Mouse (Mus musculus) cerebellum, adult 18-20 months (tissue): Measurements from ENCODE around the gene Slc16a1.
"Not testable (repeated sequence)": the region's sequence is repeated elsewhere in the genome, so short reads cannot be mapped to it uniquely, and the experiment has no call there.

Experiments used
- DNase-seq, 2 experiments: peaks; one replicate each; pipeline ENCODE4 v3.0.0; 2021

Gene Slc16a1

GRCm38 (mm10) chr3:104639749-104640368 is 1.4 kb downstream of the Slc16a1 start:
- DNase-seq: no peak

- no peak for DNase-seq
Measured at GRCm38 (mm10) chr3:104640855-104641254, 2.4 kb downstream of the Slc16a1 start.

- DNase-seq: no peak
Measured at GRCm38 (mm10) chr3:104641313-104641712, 2.8 kb downstream of the Slc16a1 start.

DNA sequence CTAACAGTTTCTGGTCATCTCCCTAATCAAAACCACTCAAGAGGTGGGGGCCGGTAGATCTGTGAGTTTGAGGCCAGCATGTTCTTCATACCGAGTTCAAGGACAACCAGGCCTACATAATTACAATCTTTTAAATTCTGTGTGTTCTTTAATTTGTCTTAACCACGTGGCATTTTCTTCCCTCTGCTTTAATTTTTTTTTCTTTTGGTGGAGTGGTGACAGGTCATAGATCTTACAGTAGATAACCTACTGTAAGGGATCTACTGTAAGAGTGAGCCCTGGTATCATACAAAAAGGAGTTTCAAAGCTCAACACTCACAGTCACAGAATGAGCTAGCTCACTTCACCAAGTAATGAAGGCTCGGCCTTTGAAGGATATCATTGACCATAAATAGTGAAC is 4.6 kb downstream of the Slc16a1 start:
- DNase-seq: no peak

DNA sequence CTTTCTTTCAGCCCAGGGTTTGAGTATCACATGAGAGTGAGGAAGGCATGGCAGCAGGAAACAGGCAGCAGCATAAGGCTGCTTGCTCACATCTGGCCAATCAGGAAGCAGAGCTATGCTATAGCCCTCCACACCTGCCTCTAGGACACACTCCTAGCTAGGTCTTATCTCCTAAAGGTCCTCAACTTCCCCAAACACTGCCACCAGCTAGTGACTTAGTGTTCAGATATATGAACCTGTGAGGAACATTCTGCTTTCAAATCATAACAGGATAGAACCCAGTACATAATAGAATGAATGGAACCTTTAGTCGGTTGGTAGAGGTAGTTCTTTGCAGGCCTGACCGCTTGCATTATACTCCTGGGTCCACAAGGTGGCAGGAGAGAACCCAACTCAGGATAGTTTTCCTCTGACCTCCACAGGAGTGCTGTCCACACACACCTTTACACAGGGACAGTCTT is 5.4 kb downstream of the Slc16a1 start:
- peak; percentile 82 for DNase-seq

DNA sequence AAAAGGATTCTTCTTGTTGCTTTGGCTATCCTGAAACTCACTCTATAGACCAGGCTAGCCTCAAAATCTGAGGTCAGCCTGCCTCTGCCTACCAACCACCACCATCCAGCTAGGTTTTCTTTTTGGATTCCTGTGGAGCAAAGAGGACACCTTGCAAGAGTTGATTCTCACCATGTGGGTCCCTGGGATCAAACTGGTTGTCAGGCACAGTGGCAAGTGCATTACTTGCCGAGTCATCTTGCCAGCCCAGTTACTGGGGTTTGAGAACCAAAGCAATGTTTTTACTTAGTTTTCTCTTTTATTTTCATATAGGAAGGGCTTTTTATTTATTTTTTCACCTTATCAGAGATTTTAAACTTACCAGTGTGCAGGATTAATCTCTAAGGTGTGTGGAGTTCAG is 5.9 kb downstream of the Slc16a1 start:
- DNase-seq: no peak

- DNase-seq: no peak
Measured at GRCm38 (mm10) chr3:104654219-104654618, 15.8 kb downstream of the Slc16a1 start.

DNA sequence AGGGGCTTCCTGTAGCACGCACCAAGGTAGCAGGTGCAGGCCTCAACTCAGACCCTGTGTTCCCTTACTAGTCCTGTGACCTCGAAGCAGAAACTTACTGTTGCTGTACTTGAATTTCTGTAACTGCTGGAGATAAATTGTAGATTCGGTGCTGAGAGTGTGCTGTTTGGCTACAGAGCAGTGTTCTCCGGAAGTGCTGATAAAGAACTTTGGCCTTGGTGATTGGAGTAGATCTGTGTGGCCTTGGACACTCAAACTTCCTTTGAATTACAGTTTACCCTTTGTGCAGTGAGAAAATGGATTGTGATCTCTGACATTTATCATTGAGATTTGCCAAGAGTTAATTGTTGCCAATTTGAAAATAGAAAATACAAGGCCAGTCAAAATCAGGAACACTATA is 16.5 kb downstream of the Slc16a1 start:
- DNase-seq: no peak

GRCm38 (mm10) chr3:104658706-104659105 is 20.2 kb downstream of the Slc16a1 start:
- DNase-seq: no peak

DNA sequence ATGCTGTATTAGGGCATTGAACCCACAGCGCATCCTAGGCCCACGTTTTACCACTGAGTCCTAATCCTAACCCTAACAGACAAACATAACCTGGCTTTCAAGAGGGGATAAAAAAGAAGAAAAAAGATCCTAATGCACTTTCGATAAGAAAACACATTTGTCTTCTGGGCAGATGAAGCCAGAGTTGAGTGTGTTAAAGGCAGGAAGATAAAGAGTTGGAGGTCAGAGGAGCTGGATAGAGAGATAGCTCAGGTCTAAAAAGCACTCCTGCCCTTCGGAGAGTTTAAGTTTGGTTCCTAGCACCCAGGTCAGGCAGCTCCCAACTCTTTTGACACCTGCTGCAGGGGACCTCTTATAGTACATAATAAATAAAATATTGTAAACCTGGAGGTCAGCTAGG is 21.3 kb downstream of the Slc16a1 start:
- DNase-seq: no peak

GRCm38 (mm10) chr3:104660522-104660921 is 22.1 kb downstream of the Slc16a1 start:
- peak in 1 of 2 experiments; percentile 25 for DNase-seq

DNA sequence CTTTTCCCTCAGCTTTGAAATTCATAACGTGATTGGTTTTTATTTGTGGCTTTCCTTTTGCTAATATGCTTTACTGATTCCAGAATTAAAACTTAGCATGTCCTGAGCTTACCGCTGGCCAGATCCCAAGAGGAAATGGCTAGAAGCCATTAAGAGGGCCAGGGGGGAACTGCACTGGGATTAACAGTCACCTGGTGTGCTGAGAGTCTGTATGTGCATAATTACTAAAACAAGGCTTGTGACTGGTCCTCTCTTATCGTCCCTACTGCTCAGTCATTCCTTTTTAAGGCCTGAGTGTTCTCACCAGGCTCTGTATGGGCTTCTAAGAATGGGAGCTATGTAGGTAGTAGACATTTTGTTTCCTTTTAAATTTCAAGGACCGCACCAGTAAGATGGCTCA is 23.5 kb downstream of the Slc16a1 start:
- peak in 1 of 2 experiments; percentile 31 for DNase-seq

GRCm38 (mm10) chr3:104662926-104663325 is 24.5 kb downstream of the Slc16a1 start:
- DNase-seq: no peak

GRCm38 (mm10) chr3:104666950-104667349 is 28.5 kb downstream of the Slc16a1 start:
- DNase-seq: no peak

GRCm38 (mm10) chr3:104667451-104667850 is 29.0 kb downstream of the Slc16a1 start:
- DNase-seq: no peak

DNA sequence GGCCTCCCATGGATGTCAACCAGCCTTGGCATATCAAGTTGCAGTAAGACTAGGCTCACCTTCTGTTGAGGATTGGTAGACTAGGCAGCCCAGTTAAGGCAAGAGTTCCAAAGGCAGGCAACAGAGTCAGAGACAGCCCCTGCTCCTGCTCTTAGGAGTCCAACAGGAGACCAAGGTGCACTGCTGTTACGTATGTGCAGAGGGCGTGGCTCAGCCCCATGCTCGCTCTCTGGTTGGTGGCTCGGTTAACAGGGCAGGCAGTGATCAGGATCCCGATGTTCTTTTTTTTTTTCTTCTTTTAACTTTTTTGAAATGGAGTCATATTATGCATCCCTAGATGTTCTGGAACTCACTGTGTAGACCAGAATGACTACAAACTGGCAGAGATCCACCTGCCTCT is 30.5 kb downstream of the Slc16a1 start:
- DNase-seq: no peak

DNA sequence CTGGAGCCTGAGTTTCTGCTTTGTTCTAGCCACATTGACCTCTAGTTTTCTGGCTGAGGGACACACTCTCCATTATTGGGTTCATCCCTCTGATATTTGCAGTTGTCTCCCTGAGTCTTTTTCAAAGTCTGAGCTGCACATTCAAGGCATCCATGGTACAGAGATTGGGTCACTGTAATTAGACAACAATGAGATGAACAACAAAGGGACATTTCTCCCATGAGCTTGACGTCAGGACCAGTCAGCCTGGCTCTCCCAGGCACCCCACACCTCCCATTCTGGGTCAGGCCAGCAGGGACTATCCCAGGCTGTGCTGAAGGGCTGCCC is 31.4 kb downstream of the Slc16a1 start:
- no peak for DNase-seq

- DNase-seq: not testable (repeated sequence)
Measured at GRCm38 (mm10) chr3:104670183-104671020, 31.9 kb downstream of the Slc16a1 start.

- no peak for DNase-seq
Measured at GRCm38 (mm10) chr3:104671543-104671942, 33.1 kb downstream of the Slc16a1 start.

DNA sequence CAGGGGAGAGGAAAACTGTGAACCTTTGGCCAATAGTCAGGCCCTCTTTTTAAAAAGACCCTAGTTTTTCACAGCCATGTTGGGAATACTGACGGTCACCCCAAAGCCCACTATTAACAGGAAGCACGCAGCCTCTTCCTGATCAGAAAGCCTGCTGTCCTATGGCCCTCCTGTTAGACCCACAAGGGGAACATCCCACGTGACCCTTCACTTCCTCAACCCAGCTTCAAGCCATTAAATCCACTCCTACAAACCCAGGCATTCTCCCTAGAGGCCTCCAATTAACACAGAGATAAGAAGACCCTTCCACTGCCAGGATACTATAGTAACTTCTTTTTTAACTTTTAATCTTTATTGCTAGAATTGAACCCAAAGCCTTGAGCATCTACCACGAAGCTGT is 33.6 kb downstream of the Slc16a1 start:
- no peak for DNase-seq

DNA sequence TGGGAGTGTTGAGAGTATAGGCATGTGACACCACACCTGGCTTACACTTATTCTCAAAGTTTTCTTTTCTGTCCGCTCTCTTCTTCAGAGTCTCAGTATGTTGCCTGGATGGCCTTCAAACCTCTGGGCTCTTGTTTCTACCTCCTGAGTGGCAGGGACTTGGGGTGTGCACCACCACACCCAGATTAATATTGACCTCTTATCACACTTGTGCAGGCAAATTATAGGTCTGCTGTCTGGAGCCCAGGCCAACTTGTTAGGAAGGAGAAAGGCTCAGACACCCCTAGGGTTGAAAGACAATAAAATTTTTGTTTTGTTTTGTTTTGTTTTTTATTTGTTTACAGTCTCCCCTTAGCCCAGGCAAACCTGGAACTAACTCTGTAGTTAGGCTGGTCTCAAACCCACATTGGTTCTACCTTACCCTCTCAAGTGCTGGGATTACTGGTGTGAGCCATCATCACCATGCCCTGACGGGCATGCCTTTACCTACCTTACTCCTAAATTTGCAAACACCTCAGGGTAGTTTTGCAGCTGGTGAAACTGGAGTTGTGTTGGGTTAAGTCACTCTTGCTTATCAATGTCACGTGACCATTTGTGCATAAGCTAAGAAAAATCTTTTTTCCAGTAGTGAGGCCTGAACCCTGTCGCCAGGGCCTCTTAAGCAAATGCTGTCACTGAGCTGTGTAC is 35.3 kb downstream of the Slc16a1 start:
- DNase-seq: no peak

DNA sequence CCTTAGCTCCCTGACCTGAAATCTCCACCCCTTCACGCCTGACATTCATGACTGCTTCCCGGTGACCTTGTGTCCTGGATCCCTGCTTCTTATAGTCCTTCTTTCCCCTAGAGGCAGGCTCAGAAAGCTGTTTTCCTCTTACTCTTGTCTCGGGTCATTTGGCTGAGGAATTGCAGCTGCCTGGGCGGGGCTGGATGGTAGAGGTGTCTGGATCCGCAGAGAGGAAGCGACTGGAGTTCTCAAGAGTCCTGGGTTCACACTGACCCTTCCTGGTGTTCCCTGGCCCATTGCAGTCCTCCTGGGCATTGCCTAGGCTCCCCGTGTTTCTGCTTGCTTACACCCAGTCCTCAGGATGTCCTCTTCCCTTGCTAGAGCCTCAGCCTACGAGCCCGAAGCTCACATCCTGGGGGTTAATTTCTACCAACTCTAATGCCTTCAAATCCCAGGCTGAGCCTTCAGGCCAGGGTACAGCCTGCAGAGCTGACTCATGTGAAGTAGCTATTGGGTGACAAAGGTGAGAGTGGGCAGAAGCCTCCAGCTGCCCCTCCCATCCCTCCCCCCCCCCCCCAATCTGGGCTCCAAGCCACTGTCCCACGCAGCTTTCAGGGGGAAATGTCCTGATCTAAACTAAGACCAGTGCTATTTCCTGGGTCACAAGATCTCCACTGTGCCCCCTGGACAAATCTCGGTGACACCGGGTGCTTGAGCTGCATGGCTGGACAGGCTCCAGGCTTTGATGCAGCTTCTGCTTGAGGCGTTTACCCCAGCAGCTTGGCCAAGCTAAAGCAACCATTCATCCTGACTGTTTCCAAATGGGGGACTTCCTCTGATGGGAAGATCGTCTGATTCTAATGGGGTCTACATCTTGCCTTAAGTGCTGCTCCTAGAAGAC is 36.1 kb downstream of the Slc16a1 start:
- DNase-seq: no peak
